Mouse (Mus musculus): ENCODE data around the gene Rcl1.

GRCm38 (mm10) chr19:29069195-29069594, 32.0 kb upstream of the Rcl1 start:
- TF ChIP-seq GATA1 (IDR thresholded peaks at IDR 0.05; ENCODE audit: borderline replicate concordance, low read length), result no peak
- TF ChIP-seq FLI1 (IDR thresholded peaks at IDR 0.05; ENCODE audit: low read length), result no peak

All from megakaryocyte, embryonic 14.5 days (primary cell).